Mouse (Mus musculus): ENCODE results near the gene Ankrd27.
A peak's percentile ranks its signal among the peaks of the same experiment; 100 is the strongest.

The Ankrd27 gene

DNA sequence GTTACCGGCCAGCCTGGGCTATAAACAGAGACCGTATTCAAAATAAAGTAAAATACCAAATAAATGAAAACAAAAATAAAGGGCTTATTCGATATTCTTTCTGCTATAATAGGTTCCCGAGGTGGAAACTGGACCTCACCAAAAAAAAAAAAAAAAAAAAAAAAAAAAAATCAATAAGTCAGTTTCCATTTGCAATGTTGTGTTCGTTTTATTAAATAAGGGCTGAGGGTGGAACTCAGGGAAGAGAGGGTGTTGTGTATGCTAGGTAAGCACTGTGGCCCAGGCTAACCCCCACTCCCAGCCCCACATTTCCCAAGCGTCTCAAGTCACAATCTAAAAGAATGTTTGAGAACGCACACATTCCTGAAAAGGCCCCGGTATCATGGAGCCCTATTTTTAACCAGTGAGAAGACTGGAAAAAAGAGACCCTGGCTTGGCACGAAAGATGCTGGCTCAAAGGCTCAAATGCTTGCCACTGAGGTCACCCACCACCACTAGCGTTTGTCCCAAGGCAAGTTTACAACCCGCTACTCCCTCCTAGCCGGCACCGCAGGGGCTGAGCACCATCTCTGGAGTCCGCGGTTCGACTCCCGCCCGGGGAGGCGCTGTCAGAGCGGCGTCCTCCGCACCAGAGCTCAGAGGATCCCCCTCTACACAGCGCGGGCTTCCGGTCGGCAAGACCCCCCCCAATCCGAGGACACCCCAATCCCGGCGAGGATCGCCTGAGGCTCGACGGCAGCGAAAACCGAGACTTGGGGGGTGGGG is 60.5 kb downstream of the Ankrd27 start:
- DNase-seq: peak; percentile 10 to 21

DNA sequence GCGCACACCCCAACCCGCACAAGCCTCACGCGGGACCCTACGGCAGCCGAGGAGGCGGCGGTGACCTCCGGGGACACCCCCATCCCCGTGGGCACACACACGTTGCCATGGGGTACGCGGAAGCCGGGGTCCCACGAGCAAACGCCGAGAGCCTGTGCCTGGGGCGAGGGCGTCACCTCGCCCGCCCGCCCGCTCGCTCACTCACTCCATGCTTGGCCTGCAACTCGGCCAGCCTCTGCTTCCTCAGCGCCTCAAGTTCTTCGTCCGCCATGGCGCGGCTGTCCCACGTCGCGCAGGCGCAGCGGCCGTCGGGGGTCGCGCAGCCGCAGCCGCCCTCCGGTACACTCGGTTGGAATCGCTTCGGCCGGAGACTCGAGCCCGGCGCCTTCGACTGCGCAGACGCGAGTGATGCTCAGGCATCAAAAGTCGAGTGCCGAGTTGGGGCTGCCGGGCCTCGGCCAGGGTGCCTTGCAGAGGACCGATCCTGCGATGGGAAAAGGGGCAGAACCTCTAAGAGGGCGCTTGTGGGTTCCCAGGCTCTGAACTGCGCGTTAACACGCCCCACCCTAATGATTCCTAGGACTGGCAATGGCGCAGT is 61.2 kb downstream of the Ankrd27 start, which contains the start of gene Pdcd5:
TSS of gene Pdcd5 (minus strand) at position 421 of the 598 bp plus-strand sequence.
- peak; percentile 98 to 99 for DNase-seq

DNA sequence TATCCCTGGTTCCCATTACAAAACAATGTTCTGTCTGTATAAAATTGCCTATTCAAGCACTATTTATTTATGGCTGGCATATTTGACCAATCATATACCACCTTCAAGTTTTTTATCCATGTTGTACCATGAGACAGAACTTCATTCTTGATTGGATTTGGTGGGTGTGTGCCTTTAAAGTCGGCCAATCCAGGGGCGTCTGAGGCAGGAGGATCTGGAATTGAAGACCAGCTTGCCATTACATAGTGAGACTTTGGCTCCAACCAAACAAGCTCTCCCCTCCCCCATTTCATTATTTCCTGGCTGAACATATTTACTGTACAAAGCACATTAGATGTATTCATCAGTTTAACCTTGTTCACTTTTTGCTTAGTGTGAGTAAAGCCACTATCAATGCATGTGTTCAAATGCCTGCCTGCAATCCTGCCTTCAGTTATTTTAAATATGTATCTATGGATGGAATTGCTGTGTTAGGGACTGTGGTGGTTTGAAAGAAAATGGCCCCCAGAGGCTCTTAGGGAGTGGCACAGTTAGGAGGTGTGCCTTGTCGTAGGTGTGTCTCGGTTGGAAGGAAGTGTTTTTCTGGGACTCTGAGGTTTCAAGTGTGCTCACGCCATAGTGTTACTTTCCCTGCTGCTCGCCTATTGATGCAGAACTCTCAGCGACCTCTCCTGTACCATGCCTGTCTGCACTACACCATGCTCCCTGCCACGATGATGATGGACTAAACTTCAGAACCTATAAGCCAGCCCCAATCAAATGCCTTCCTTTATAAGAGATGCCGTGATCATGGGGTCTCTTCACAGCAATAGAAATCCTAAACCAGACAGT is 62.4 kb downstream of the Ankrd27 start:
- DNase-seq: no peak

DNA sequence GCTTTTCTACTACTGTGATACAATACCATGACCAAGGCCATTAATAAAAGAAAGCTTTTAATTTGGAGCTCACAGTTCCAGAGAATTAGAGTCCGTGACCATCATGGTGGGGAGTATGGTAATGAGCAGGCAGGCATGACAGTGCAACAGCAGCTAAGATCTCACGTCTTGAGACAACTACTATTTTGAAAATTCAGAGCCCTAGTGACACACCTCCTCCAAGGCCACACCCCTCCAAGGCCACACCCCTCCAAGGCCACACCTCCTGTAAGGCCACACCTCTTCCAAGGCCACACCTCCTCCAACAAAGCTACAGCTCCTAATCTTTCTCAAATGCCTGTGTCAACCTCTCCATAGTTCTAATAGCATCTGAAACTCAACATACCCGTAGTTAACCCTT is 63.0 kb downstream of the Ankrd27 start:
- DNase-seq: peak in 1 of 2 experiments; percentile 16

DNA sequence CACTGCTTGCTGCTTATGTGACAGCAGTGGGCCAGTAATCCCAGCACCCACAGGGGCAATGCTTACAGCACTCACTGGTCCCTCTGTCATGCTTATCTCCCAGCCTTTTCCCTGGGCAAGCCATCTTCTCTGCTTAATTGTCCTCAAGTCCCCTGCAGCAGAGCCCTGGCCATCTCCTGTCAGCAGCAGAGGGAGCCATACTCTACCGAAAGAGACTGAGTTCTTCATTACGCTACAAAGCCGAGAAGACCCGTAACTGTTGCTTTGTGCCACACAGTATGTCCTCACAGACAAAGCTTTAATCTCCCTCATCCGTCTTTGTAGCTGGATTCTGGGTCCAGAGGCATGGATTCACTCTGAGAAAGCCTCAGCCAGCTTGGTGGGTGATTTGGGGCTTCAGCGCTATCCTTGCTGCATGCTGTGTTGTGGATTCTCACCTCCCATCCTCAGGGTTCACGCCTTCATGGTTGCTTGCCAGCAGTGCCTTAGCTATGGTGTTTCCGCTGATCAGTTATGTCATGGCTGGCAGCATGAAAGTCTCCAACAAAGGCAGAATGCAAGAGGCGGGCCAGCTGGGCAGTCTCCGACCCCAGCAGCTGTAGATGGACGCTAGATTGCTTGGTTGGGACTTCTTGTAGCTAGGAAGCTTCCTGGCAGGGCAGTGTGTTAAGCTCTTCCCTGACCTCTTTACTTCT is 64.8 kb downstream of the Ankrd27 start:
- peak in 1 of 2 experiments; percentile 7 for DNase-seq

DNA sequence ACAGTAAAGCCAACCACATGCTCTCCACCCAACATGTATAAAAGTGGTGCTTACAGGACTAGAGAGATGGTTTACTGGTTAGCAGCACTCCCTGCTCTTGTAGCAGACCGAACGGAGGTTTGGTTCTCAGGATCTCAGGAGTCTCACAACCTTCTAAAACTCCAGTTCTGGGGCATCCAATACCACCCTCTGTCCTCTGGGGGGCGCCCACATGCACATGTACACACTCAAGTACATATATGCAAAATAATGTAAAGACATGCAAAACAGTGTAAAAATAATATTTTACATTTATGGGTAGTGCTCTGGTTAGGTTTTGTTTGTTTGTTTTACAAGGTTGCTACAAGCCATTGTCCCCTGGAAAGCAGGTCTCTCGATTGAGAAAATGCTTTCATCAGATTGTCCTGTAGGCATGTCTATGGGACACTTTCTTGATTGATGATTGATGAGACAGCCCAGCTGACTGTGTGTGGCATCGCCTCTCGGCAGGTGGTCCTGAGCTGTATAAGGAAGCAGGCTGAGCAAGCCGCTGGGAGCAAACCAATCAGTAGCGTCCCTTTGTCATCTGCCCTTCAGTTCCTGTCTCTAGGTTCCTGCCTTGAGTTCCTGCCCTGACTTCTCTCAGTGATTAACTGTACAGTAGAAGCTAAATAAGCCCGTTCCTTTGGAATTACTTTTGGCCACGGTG is 65.7 kb downstream of the Ankrd27 start:
- DNase-seq: no peak

DNA sequence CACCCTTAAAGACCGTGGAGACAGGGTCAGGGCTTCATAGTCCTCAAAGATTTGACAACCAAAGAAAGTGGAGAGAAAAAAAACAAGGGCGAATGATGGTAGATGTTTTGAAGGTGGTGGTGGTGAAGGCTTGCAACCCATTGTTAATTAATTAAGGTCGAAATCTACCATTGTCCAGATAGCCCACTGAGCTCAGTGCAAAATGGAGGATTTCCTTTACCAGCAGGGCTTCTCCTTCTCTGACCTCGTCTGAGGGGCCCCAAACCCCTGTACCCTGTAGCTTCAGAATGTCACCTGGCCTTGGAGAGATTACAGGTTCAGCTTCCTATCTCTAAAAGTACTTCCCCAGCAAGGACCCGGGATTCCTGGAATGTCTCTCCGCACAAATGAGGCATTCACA is 71.8 kb downstream of the Ankrd27 start:
- no peak for DNase-seq

DNA sequence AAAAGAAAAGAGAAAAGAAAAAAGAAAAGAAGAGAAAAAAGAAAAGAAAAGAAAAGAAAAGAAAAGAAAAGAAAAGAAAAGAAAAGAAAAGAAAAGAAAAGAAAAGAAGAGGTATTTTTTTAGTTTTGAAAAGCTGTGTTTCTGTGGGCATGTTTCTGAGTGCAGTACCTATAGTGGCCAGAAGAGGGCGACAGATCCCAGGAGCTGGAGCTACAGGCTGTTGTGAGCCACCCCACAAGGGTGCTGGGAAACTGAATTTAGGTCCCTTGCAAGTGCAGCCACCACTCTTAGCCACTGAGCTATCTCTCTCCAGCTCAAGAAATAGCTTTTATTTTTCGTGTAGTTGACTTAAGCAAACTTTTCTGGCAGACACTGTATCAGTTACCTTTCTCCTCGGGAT is 73.1 kb downstream of the Ankrd27 start:
- peak in 1 of 2 experiments; percentile 12 for DNase-seq

DNA sequence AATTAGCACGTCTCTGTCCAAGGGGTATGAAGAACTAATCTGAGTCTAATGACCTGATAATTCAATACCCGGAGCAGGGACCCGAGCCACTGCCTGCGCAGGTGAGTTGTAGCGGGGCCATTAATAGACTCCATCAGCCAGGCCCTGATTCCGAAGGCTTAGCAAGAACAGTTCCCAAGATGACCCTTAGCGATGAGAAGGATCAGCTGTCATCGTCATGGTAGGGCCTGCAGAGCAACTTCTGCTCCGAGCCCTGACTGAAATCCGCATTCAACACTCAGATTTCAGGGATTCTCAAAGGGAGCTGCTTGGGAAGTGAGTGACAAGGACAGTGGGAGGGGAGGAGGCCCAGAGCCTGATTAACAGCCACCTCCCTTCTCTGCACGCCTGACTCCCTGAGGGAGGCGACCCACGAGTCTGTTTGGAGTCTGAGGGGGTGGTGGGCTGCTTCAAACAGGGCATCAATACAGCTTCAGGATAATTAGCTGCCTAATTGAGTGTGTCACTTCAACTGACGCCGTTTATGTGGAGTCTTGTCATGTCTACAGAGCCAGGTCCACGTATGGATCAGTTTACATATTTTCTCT is 77.8 kb downstream of the Ankrd27 start:
- no peak for DNase-seq

DNA sequence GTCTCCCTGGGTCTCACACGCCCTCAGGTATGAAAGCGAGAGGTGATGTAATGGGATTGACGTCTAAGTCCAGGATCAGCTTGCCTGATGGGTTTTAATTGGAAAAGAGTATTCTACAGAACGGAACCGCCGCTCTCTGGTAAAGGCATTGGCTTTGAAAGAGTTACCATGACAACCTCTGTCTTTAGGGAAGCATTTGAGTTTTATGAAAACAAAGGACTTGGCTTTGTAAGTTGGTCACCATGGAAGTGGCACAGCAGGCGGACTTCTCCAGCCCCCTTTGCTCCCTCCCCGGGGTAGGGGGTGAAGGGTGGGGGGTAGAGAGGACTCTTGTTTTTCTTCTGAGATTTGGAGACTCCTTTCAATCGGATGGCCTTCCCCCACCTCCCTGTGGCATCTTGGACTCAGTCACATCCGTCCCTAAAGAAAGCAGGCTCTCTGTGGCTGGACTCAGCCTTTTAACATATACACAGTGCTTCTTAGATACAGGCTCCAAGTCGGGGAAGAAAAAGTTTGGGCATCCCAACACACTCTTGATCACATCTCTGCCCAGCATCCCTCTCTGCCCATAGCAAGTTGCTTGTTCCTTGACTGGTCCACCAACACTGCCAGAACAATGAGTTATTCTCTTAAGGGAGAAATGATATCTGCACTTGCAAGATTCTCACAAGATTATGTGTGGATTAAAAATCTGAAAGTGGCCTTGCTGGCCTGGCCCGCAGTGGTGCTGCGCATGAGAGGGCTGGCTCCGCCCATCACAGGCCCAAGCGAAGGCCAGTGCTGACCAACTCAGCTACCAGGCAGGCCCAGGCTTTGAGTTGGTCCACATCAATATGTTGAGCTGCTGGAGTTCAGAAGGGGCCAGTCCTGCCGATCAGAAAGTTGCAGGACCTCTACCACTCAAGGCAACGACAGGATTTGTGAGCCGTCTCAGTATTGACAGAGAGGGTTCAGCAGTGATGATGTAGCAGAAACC is 82.3 kb downstream of the Ankrd27 start:
- no peak for DNase-seq

DNA sequence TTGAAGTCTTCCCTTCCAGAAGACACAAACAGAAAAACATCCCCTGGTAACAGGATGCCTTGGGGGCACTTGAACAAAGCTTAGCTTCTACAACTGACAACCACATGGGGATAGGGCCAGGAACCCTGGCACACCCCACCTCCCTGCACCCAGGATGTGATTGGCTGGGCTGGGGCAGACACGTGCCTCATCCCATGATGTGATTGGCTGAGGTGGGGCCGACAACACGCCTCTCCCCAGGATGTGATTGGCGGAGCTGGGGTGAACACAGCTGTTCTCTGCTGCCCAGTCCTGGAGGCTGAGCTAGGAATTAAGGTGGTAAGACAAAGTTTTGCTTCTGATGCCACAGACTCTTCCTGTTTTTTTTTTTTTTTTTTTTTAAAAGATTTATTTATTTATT is 92.9 kb downstream of the Ankrd27 start:
- DNase-seq: no peak

DNA sequence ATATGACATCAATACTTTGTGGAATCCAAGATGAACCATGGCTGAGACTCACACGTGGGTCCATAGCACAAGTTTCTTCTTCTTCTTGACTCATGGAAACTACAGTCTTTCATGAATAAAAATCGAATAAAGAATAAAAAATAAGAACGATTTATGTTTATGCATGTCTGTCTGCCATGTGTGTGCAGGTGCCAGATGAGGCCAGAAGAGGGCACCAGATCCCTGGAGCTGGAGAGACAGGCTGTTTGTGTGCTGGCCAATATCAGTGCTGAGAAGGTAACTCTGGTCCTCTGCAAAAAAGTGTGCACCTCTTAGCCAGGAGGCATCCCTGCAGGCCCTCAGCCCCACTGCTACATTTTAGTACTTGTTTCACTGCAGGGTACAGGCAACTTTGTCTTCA is 95.5 kb downstream of the Ankrd27 start:
- no peak for DNase-seq

DNA sequence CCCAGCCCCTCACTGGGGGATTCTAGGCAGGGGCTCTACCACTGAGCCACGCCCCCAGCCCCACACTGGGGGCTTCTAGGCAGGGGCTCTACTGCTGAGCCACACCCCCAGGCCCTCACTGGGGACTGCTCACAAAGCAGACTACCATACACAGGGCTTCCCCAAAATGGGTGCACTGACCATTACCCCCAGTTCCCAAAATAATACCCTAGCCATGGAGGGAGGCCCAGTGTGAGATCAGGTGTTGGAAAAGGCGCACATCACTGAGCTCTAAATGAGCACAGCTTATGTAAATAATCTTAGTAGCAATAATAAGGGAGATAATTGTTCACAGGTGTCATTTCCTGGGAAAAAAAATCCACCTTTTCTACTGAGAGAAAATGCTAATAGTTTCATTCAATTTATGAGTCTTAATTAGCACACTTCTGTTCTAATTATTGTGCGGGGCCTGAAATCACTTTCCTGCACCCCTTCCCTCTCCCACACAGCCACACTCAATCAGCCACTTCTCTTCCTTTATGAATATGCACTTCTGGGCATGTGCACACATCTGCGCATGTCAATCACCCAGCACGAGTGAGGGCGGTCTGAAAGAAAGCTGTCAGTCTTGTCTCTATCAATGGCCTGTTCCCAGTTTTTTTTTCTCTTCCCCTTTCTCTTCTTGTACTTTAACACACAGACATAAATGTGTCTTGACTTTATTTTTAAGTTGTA is 97.5 kb downstream of the Ankrd27 start:
- DNase-seq: no peak

DNA sequence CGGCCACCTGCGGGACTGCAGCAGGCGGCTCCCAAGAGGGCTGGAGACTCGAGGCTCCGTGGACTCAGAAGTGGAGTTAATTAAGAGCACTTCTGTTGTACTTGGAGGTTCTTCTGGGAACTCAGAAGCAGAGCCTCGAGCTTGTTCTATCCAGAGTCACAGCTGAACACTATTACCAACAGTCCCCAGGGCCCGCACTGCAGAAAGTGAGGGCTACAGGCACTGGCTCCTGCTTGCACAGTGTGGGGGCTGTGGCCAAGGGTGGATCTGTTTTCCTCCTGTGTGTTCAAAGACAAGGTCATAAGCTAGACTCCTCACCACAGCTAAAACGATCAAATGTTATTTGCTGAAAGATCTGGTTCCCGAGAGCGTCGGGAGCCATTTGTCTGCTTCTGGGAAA is 100.2 kb downstream of the Ankrd27 start:
- DNase-seq: no peak

DNA sequence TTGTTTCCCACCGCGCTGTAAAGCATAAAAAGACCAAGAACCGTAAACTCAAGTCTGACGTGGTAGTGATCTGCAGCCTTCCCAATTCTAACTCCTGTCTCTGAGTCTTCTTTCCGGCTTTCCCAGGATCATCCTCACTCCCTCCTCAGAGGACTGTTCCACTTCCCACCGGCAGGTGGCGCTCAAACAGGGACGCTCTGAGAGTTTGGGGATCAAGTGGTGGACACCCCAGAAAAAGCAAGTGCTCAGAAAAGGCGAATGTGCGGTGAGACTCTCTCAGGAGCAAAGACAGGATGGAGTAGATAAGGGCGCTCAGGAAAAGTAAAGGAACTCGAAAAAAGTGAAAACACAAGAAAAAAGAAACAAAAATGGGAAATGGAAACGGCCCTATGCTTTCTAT is 100.7 kb downstream of the Ankrd27 start:
- peak; percentile 65 to 66 for DNase-seq

DNA sequence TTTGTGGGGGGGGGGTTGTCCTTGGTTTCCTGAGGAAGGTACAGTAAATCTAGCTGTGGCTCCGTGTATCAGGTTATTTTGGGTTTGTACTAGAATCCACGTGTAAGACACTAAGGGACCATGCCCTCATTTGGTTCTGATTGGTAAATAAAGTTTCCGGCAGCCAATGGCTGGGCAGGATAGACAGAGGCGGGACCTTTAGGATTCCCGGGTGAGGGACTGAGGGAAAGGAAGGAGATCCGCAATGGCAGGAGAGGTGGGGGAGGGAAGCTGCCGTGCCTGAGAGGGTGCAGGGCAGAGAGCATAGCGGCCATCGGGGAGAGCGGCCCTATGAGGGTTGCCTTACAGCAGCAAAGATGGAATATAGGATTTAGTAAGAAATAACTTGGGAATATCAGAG is 101.2 kb downstream of the Ankrd27 start:
- no peak for DNase-seq

DNA sequence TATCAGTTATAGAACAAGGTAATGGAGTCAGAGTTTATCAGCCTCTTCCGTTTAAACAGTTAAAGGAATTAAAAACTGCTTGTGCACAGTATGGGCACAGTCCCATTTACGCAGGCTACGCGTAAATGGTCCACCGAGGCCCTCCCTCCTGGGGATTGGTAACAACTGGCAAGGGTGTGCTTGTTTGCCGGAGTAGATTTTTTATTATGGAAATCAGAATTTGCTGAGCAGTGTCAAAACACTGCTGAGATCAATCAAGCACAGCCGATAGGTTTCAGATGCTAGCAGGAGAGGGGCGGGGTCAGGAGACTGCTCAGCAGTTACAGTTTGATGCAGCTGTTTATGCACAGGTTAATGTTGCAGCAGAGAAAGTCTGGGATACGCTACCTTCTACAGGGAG is 102.2 kb downstream of the Ankrd27 start:
- DNase-seq: no peak

Data from cerebellum, postnatal 36 days (tissue).